Mouse (Mus musculus) liver, embryonic 14.5 days (tissue): ENCODE results near the gene Cenpo. TPM values are rescaled to one million over a fixed set of nuclear protein-coding genes. Genes with fewer than 3 reads are reported as not detected.
"Not testable (repeated sequence)": the region's sequence is repeated elsewhere in the genome, so short reads cannot be mapped to it uniquely, and the experiment has no call there.

Source experiments
- ATAC-seq: fragments of 200-750 bp; cut with Nextera tagmentation; 2 replicates; pipeline ENCODE4 v1.8.0; 2017; ENCODE audit warnings: moderate number of reproducible peaks, mild to moderate bottlenecking, moderate library complexity; ENCODE audit not compliant: insufficient read depth
- DNase-seq, 3 experiments: peaks; one replicate each; pipeline ENCODE4 v3.0.0-alpha.2; 2012 to 2013; ENCODE audit warnings: low read depth in 3 of 3, low spot score in 3 of 3
- H3K27ac ChIP-seq: fragments of 300-500 bp; sonication (generic); 2 replicates; pipeline ENCODE4 v1.5.1; 2014; ENCODE audit warnings: moderate library complexity, mild to moderate bottlenecking, control low read depth, inconsistent platforms
- H3K27me3 ChIP-seq: fragments of 300-500 bp; sonication (generic); 2 replicates; pipeline ENCODE4 v1.6.1; 2014; ENCODE audit warnings: mild to moderate bottlenecking, low read length, moderate library complexity; ENCODE audit not compliant: control insufficient read depth, insufficient read depth
- H3K36me3 ChIP-seq: fragments of 300-500 bp; sonication (generic); replicated peaks from 2 replicates; pipeline ENCODE4 v1.6.1; 2014; ENCODE audit warnings: low read depth; ENCODE audit not compliant: control insufficient read depth, insufficient read depth
- H3K4me1 ChIP-seq, 2 experiments: fragments of 200-500 bp in 1 of 2; fragments of 300-500 bp in 1 of 2; sonication (generic) in 1 of 2; replicated peaks; 2 replicates each; pipeline ENCODE4 v1.6.1; 2012 to 2014; ENCODE audit warnings: antibody characterized with exemption in 1 of 2, inconsistent platforms in 1 of 2, low read length in 1 of 2; ENCODE audit not compliant: control insufficient read depth in 2 of 2, insufficient read depth in 2 of 2
- H3K4me2 ChIP-seq: fragments of 300-500 bp; sonication (generic); 2 replicates; pipeline ENCODE4 v1.6.1; 2014; ENCODE audit warnings: low read depth, mild to moderate bottlenecking, control low read depth, moderate library complexity
- H3K4me3 ChIP-seq, 2 experiments: fragments of 200-500 bp in 1 of 2; fragments of 300-500 bp in 1 of 2; sonication (generic) in 1 of 2; 2 replicates each; pipeline ENCODE4 v1.5.1; 2012 to 2014; ENCODE audit warnings: low read depth in 2 of 2, low read length in 2 of 2, mild to moderate bottlenecking in 2 of 2, control low read depth in 1 of 2, inconsistent platforms in 1 of 2, moderate library complexity in 1 of 2; ENCODE audit not compliant: insufficient read depth in 1 of 2
- H3K9ac ChIP-seq: fragments of 300-500 bp; sonication (generic); replicated peaks from 2 replicates; pipeline ENCODE4 v1.6.1; 2014; ENCODE audit warnings: mild to moderate bottlenecking, control low read depth, moderate library complexity
- H3K9me3 ChIP-seq: fragments of 300-500 bp; sonication (generic); 2 replicates; pipeline ENCODE4 v1.6.1; 2016; ENCODE audit warnings: low read length, mixed read lengths; ENCODE audit not compliant: control insufficient read depth
- CTCF ChIP-seq: IDR thresholded peaks from 2 replicates; pipeline ENCODE4 v1.5.1; 2016; ENCODE audit warnings: antibody characterized with exemption, low read depth, control low read depth
- EP300 ChIP-seq: IDR thresholded peaks from 2 replicates; pipeline ENCODE4 v1.6.1; 2016; ENCODE audit warnings: antibody characterized with exemption, low read depth
- WGBS: fragments of 180-500 bp; shearing (Covaris S2); extraction: QIAGEN DNeasy Blood & Tissue Kit; methylation state at CpG from one replicate; pipeline ENCODE4 v1.1.7; 2014; ENCODE audit not compliant: insufficient replicate concordance; 5-methylcytosine and 5-hydroxymethylcytosine counted together
- polyA plus RNA-seq, 2 experiments: library from polyadenylated mRNA; depleted of rRNA in 1 of 2; stranded (reverse) in 1 of 2; unstranded in 1 of 2; fragments of >200 nt; fragmentation: Nextera tagmentation in 1 of 2; extraction: Ambion mirVana in 1 of 2; gene quantifications; 2 replicates each; pipeline versions ENCODE4 v1.2.1 to v1.2.3; 2012 to 2014

Gene Cenpo
- polyA plus RNA-seq, 2 experiments, result 9.4 to 10.5 TPM

- WGBS, result 70% methylated on average over 4 of the region's 4 CpGs
- Histone ChIP-seq H3K27me3 (no peaks in the 10 kb centered on the region), H3K27ac (no peak overlapping the region), H3K4me1 (no peaks in the 10 kb centered on the region), H3K4me2 (no peak overlapping the region), H3K9me3 (no peaks in the 10 kb centered on the region), H3K4me3 (no peak overlapping the region), H3K36me3 (no peaks in the 10 kb centered on the region), H3K9ac (no peak overlapping the region)
- DNase-seq, result no peak
- TF ChIP-seq EP300 (no peak), CTCF (no peak)
- no peak for ATAC-seq
Observed at GRCm38 (mm10) chr12:4267765-4268164, 33.7 kb upstream of the Cenpo start.

- H3K9me3 ChIP-seq, result no peaks in the 10 kb centered on the region
- H3K27ac ChIP-seq, result no peak overlapping the region
- peak overlapping the region; percentile 45 for H3K4me2 ChIP-seq
- peak overlapping the region in 1 of 2 experiments; percentile 11; a peak in 1 of 4 replicates for H3K4me3 ChIP-seq
- H3K27me3 ChIP-seq, result no peaks in the 10 kb centered on the region
- 33% methylated on average over 16 of the region's 16 CpGs for WGBS
- peaks cover 9 to 19% of the 10 kb centered on the region in 2 experiments for H3K4me1 ChIP-seq
- ATAC-seq, result peak; percentile 97
- no peaks in the 10 kb centered on the region for H3K36me3 ChIP-seq
- no peak overlapping the region for H3K9ac ChIP-seq
- peak; percentile 58 to 59 (median 59) for DNase-seq
- TF ChIP-seq CTCF, result no peak
- TF ChIP-seq EP300, result peak; percentile 92
Observed at GRCm38 (mm10) chr12:4252742-4253655, 18.9 kb upstream of the Cenpo start.

GRCm38 (mm10) chr12:4249786-4250185 lies 15.7 kb upstream of the Cenpo start:
- Histone ChIP-seq H3K4me1 (peaks cover 9 to 19% of the 10 kb centered on the region in 2 experiments), H3K27me3 (no peaks in the 10 kb centered on the region), H3K9ac (no peak overlapping the region), H3K9me3 (no peaks in the 10 kb centered on the region), H3K36me3 (no peaks in the 10 kb centered on the region), H3K27ac (no peak overlapping the region), H3K4me3 (no peak overlapping the region), H3K4me2 (no peak overlapping the region)
- WGBS, result 76% methylated on average over 6 of the region's 6 CpGs
- no peak for DNase-seq
- TF ChIP-seq CTCF, result no peak
- no peak for TF ChIP-seq EP300
- ATAC-seq, result no peak

GRCm38 (mm10) chr12:4245742-4246141 lies 11.6 kb upstream of the Cenpo start:
- no peak for DNase-seq
- Histone ChIP-seq H3K36me3 (no peaks in the 10 kb centered on the region), H3K27me3 (no peaks in the 10 kb centered on the region), H3K4me3 (no peak overlapping the region), H3K9me3 (no peaks in the 10 kb centered on the region), H3K9ac (no peak overlapping the region), H3K4me1 (no peaks in the 10 kb centered on the region), H3K27ac (no peak overlapping the region), H3K4me2 (no peak overlapping the region)
- ATAC-seq, result no peak
- 67% methylated on average over 10 of the region's 10 CpGs for WGBS
- TF ChIP-seq CTCF (no peak), EP300 (no peak)

- 54% methylated on average over 2 of the region's 2 CpGs for WGBS
- H3K27me3 ChIP-seq, result no peaks in the 10 kb centered on the region
- no peak overlapping the region for H3K4me3 ChIP-seq
- H3K4me1 ChIP-seq, result no peaks in the 10 kb centered on the region
- H3K36me3 ChIP-seq, result no peaks in the 10 kb centered on the region
- DNase-seq (no peak), ATAC-seq (no peak)
- H3K27ac ChIP-seq, result no peak overlapping the region
- no peaks in the 10 kb centered on the region for H3K9me3 ChIP-seq
- TF ChIP-seq CTCF (no peak), EP300 (no peak)
- no peak overlapping the region for H3K9ac ChIP-seq
- no peak overlapping the region for H3K4me2 ChIP-seq
Observed at GRCm38 (mm10) chr12:4243805-4244204, 9.7 kb upstream of the Cenpo start.

- H3K27me3 ChIP-seq, ATAC-seq: not testable (repeated sequence)
- WGBS, result 66% methylated on average over 8 of the region's 8 CpGs
Observed at GRCm38 (mm10) chr12:4240281-4240680, 6.2 kb upstream of the Cenpo start.

More at GRCm38 (mm10) chr12:4240281-4240680, 6.2 kb upstream of the Cenpo start:
- H3K36me3 ChIP-seq, DNase-seq, H3K4me1 ChIP-seq, H3K9ac ChIP-seq, H3K27ac ChIP-seq, H3K4me2 ChIP-seq, H3K9me3 ChIP-seq, H3K4me3 ChIP-seq: not testable (repeated sequence)
